Mouse (Mus musculus) frontal cortex, adult (tissue): ENCODE data around the gene Adat3.
"Not testable (repeated sequence)": the region's sequence is repeated elsewhere in the genome, so short reads cannot be mapped to it uniquely, and the experiment has no call there.

Source experiments
- ATAC-seq: cut with Nextera tagmentation; 2 replicates; pipeline ENCODE4 v1.9.2; 2017; ENCODE audit warnings: mild to moderate bottlenecking, moderate library complexity, mixed read lengths; ENCODE audit not compliant: low TSS enrichment

Adat3 gene

DNA sequence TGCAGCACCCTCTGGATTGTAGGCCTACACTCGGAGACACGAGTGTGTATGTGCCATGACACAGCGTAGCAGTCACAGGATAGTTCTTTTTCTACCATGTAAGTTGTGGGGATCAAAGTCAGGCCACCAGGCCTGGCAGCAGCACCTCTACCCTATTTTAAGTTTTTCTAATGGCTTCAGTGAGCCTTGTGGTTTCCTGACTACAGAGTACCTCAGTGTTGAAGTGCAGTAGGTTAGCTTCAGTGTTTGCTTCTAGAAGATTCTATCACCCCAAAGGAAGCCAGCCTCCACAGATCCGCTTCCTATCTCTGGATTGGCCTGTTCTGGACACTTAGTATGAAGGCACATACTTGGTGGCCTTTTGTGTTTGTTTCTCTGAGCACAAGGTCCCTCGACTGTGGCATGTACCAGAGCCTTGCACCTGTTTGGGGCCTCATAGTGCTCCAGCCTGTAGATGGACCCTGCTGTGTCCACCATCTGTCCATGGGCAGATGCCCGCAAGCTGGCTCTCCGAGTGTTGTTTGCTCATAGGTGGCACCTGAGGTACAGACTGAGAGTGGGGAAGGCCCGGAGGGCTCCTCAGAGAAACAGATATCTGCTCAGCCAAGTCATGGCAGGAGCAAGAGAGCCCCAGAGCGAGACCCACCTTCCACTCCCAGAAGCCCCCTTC is 7.6 kb downstream of the Adat3 start:
- ATAC-seq, result no peak

DNA sequence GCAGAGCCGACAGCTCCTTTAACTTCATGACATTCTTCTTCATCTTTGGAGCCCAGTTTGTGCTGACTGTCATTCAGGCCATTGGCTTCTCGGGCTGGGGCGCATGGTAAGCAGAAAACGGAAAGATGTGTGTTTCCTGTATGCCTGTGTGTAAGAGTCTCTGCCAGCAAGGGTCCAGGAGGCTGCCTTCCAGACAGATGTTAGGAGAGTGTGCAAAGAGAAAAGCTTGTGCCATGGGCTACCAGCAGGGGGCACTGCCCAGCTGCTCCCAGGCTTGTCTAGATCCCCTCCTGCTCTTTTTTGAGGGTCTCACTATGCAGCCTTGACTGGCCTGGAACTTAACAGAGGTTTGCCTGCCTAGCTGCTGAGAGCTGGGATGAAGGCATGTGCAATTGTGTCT is 8.3 kb downstream of the Adat3 start:
- ATAC-seq, result no peak

DNA sequence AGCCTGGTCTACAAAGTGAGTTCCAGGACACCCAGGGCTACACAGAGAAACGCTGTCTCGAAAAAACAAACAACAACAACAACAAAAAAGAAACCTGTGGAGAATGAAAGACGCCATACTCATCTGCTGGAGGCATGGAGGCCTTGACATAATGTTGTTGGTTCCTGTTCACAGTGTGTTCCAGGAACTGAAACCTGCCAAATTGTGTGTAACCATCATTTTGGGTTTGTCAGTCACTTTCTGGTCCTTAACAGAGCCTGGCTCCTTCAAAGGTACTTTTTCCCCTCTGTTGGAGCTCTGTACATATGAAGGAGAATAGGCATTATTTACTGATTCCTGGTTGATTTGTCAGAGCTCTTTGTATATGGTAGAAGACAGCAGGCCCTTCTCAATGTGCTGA is 9.2 kb downstream of the Adat3 start:
- no peak for ATAC-seq

DNA sequence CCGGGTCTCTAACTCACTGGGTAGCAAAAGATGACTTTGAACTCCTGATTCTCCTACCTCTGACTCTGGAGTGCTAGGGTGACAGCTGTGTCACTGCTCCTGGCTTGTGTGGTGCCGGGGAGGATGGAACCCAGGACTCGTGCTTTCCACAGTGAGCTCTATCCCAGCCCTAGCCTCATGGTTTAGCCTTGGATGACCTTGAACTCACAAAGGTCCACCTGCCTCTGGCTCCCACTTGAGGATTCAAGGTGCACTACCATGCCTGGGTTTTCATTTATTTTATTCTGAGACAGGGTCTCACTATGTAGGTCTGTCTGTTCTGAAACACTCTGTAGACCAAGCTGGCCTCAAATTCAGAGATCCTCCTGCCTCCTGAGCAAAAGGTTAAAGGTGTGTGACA is 11.1 kb downstream of the Adat3 start:
- no peak for ATAC-seq

DNA sequence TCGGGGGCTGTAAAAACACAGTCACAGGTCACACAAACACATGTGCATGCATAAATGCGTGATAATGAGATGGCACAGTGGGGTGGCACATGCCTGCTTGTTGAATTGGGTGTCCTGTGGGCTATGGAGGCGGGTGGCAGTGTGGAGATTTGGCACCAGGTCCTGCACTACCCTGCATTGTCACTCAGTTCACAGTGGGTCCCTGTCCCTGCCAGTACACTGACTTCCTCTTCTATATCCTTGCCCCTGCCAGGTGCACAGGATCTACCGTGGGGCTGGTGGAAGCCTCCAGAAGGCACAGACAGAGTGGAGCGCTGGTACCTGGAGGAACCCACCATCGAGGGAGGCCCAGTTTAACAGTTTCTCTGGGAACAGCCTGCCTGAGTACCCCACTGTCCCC is 11.7 kb downstream of the Adat3 start:
- no peak for ATAC-seq

DNA sequence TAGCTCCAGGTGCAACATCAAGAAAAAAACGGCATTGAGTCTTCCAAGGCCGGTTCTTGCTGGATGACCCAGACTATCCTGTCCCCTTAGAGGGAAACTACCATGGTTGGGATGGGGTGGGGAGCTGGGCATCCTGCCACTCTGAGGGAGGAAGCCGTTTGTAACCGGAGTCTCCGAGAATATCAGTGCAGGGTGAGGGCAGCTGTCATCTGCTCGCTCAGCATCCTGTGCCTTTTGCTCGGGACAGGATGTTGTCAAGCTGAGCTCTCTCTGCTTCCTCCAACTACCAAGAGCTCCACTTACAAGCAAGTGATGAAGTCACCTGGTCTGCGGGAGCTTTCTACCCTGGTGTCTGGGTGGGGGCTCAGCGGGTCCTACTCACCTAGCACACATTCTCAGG is 15.5 kb downstream of the Adat3 start:
- ATAC-seq, result no peak

DNA sequence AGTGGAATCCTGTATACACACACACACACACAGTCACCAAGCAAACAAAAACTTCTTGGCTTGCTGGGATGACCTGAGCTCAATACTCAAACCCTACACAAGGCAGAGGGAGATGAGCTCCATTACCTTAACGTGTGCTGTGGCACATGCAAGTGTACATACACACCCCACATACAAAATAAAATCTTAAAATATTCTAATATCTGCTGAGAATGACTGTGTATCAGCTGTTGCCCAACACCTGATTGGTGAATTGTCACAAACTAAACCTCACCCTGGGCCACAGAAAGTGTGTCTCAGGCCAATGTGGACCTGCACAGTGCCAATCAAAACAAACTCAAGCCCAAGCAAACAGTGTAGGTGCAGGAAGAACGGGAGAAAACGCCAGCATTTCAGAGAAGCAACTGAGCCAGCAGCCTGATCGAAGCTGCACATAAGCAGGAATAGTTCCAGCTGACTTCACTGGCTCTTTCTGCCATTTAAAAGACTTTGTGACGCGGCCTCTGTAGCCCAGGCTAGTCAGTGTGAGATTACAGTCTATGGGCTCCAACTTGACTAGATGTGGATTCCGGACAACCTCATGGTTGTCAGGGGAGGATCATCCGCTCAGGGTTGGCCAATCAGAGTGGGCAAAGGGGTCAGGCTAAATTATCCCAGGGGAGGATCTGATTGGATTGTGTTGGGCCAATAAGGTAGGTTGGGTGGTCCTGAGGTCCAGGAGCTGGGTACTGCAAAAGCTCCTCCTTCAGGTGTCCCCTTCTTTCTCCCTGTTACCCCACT is 17.0 kb downstream of the Adat3 start:
- ATAC-seq, result no peak

DNA sequence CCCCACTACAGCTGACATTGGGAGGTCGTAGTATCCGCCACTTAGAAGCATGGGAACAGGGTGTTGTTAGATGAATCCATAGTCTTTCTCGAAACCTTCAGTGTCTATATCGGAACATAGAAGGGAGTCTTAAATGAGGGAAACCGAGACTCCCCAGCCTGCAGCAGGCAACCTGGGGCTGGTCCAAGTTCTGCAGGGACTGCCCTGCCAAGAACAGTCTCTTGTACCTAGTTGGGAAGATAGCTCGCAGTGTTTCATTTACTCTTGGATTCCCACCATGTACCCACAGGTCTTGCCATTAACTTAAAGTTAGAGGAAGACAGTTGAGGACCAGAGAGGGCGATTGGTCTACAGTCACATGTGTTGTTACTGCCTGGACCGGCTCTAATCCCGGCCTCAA is 17.7 kb downstream of the Adat3 start:
- no peak for ATAC-seq

DNA sequence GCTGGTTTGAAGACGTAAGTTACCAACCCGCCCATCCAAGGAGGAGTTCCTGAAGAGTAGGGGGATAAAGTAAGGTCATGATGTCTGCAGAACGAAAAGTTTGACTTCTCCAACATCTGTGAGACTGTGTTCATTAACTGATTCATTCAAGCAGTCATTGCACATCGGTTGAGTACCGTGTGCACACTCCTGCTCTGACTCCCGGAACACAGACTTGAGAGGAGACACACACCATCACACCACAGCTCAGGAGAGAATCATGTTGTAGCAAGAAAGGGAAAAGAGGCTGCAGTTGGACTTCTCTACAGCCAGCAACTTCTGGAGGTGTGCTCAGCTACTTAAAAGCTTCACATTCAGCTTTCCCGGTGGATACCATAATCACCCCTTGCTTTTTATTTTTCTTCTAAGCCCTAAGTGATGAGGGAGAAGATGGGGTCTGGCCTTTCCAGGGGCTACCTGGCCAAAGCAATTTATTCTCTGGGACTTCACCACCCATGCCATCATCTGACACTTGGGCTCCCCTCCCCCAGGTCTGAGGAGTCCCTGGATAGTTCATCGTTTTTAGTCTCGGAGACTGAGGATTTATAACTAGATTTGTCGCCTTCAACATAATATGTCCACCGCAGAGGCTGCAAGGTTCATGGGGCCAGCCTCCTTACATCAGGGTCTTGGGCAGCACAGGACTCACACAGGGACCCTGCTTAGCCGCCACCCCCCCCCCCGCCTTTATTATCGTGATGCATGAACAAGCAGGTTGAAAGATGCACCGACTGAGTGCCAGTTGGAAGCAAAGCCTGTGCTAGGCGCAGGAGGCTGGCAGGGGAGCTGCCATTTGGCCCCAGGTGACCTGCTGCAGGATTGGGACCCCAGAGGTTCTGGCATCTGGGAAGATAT is 18.4 kb downstream of the Adat3 start:
- no peak for ATAC-seq

DNA sequence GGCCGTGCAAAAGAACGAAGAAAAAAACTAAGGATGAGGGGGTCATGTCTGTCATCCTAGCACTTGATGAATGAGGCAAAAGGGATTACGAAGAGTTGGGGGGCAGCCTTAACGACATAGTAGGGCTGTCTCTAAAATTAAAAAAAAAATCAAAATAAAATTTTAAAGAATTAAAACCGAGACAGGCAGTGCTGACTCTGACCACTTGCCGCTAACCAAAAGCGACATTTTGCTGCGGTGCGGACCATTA is 18.9 kb downstream of the Adat3 start:
- no peak for ATAC-seq

DNA sequence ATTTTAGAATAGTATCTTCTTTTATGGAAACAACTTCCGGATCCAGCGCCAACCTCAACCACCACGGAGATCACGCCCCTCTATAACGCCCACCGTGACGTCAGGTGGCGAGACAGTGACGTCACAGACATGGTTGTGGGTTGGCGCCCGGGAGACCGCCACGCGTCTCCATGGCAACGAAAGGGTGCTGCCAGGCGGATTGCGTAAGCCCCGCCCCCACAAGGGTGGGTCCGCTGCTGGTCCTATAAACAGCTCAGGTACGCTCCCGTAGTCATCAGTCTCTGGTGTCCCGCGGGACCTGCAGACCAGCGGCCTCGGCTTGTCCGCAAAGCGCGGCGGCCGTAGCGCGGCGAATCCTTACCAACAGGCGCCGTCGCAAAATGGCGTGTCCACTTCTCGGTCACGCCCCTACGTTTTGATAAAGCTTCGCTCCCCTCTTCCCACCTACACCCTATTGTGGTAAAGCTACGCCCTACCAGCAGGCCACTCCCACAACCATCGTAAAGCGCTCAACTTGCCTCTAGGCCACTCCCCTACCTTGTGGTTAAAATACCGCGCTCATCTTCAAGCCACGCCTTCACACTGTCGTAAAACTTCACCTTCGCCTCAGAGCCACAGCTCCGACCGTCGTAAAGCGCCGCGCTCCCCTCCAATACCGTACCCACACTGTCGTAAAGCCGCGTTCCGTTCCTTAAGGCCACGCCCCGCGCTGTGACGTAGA is 19.4 kb downstream of the Adat3 start:
- ATAC-seq, result peak; percentile 86

DNA sequence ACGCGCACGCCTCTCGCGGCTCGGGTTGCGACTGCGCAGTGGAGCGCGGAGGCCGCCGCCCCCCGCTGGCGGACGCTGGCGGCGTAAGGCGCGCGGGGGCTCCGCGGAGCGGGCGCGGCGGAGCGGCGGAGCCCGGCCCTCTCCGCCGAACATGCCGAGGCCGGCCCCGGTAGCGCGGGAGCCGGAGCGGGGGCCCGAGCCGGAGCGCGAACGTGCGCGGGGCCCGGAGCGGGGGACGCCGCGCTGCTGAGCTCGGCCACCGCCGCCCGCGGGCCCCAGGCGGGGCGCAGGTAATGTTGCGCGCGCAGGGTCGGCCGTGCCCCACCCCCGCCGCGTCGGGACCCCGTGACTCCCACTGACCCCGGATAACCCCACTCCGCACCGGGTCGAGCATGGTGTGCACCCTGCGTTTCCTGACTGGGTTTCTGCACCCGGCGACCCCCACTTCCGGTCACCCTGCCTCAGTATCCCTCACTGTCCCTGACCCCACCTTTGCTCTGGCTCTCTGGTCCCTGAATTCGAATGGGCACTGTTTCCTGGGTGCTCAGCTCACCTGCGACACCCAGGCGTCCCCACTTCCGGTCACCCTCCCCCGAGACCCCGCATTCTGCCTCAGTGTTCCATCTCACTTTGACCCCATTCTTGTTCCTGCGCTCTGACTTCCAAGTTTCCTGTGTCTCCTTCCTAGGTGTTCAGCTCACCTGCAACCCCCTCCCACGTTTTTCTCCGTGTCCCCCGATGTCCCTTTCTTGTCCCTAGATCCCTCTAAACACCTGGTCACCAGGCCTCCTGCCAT is 20.2 kb downstream of the Adat3 start, which contains the start of gene Csnk1g2:
Csnk1g2 (plus strand) TSS at position 178 of the 796 bp plus-strand sequence.
- ATAC-seq, result peak; percentile 0; the same call in 1 of the 2 replicates

DNA sequence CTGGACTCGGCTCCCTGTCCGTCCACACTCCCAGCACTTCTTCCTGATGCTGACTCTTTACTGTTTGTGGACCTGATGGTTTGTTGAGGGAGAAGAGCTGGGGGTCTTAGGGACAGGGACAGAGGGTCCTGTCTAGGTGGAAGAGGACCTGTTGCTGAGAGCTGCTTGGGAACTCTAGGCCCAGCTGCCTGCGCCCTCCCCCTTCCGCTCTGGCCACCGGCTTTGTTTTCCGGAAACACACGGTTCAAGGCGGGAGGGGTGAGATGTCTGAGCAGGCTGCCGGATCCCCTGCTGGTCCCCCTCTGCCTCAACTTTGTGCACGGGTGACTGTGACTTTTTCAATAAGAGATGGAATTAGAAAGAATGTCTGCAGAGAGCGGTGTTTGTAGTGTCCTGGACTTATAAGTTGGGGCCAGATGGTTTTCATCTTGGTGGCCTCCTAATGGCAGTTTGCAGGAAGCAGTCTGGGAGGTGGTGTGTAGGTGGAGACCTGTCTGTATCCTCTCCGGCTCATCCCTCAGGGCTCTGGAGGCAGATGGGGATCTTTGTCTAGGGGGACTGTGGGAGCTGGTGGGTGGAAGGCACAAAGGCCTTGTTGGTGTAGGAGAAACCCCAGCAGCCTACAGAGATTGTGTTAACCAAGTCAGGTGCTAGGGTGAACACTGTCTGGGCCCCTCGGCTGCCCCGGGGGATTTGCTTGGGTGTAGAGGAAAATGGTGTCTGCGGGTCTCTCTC is 20.9 kb downstream of the Adat3 start:
- no peak for ATAC-seq

DNA sequence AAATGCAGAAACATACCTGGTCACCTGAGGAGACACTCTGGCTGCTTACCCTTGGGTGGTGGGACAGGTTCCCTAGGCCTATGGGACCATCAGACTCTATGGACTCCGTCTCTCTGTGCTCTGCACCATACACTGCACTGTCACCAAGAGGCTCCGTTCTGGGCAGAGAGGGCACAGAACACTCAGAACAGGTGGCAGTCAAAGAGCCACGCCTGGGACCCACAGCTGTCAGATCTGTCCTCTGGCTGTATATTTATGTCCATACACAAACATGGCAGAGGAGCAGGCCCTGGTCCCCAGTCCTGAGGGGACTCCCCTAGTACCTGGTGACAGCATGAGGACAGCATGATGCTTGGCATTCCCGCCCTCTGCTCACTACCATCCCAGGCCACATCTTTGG is 23.1 kb downstream of the Adat3 start:
- no peak for ATAC-seq

DNA sequence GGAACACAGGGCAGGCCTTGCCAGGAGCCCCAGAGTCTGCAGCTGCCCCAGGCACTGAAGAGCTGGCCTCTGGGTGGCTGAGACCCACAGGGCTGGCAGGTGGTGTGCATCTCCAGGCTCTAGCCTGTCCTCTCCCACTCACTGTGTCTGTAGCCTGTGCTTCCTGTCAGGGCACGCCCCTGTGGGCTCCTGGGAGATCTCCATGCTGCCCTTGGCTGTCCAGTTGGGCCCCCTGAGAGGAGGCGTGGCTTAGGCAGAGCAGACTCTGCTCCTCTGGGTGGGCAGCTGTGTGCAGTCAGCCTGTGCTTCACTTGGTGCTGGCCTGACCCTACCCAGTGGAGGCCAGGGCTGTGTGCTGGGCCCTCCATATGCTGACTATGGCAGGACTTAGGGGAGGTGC is 25.0 kb downstream of the Adat3 start:
- no peak for ATAC-seq

DNA sequence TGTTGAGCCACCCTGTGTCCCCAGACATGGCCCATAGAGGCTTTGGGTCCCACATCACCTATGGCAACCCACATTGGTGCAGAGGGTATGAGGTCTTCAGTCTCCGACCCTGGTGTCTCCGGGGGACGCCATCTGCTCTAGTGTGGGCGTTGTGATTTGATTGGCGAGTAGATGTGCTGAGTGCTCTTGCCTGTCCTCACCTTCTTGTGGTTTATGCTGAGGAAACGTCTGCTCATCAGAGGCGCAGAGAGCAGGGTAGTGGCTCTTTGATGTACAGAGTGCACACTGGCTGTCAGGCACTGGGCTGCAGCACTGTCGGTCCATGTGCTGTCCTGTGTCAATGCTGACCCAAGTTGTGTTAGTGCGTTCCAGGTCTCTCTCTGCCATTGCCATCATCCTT is 26.2 kb downstream of the Adat3 start:
- no peak for ATAC-seq

DNA sequence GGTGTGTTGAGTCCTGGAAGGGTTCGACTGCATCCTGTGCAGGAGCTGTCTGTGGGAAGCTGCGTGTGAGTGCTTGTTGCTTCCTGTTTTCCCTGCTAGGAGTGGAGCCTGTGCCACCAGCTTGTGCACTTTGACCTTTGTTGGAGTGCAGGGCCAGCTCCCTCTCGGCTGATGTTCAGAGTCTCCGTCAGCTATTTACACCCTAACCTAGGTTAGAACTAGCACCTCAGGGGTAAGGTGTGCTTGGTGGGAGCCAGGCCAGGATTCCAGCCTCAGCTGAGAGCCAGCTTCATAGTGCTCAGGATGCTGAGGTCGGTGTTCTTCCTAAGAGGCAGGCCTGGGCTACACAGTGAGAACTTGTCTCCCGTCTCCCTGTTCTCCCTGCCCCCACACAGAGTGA is 32.7 kb downstream of the Adat3 start:
- ATAC-seq, result no peak

DNA sequence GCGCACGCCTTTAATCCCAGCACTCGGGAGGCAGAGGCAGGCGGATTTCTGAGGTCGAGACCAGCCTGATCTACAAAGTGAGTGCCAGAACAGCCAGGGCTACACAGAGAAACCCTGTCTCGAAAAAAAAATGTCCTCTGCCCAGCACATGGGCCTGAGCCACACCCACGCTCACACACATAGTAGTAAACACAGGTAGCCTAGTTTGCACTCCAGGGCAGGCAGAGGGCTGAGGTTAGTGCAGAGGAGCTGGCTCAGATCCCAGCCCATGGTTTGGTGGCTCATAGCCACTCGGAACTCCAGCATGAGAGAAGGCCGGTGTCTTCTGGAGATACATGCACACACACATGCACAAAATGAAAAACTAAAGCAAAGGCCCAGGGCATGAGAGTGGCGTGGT is 44.3 kb downstream of the Adat3 start:
- ATAC-seq, result no peak

DNA sequence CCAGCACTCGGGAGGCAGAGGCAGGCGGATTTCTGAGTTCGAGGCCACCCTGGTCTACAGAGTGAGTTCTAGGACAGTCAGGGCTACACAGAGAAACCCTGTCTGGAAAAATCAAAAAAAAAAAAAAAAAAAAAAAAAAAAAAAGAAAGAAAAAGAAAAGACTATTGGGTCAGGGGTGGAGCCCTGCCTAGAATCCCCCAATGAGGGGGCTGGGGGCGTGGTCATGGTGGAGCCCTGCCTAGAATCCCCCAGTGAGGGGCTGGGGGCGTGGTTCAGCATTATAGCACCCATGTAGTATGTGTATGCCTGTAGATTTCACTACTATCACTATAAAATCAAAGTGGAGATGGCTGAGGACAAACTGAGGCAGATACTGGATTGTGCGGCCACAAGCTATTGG is 47.2 kb downstream of the Adat3 start:
- ATAC-seq, result not testable (repeated sequence)

DNA sequence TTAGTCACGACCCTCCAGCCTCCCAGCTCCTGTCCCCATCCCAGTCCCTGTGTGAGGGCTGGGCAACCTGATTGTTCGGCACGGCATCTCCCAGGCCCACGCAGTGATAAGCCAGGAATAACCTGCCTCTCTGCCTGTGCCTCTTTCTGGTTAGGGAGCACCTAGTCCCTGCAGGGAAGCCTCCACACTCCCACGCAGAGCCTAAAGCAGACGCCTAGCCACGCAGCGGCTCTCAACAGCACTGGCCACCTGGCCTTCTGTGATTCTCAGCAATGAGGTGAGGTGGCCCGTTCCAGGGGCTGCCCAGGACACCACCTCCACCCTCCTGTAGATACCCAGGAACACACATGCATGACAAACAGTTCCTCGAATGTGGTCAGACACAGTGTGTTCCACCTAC is 47.7 kb downstream of the Adat3 start:
- peak; percentile 70 for ATAC-seq
